22 mouse cellular contexts compared by ENCODE assay signal in genomic region chr2:20869212-20869965, GRCm38 (mm10).
DNase-seq lines count a peak whose midpoint lies in the region; ATAC-seq and TF ChIP-seq lines count a peak whose summit lies in the region.
"Had no signal": no experiment of that assay in that cellular context is flagged by ENCODE, and none has a peak within 500 bp of the region (broad histone marks: within the 10 kb centered on the region; RNA-seq: fewer than 3 reads in every experiment).

No protein-coding gene starts in this region.

- no peak overlapping the region for H3K9ac ChIP-seq in kidney, embryonic 15.5 days
- H3K9ac ChIP-seq: embryonic facial prominence, embryonic 13.5 days; forebrain, embryonic 12.5 days; hindbrain, embryonic 15.5 days had no signal

- no peak overlapping the region for H3K27ac ChIP-seq in kidney, embryonic 15.5 days
- H3K27ac ChIP-seq: embryonic facial prominence, embryonic 13.5 days; forebrain, embryonic 12.5 days; hindbrain, embryonic 15.5 days; macrophage had no signal

- H3K4me3 ChIP-seq in kidney, embryonic 15.5 days (replicated peaks) = no peak overlapping the region
- H3K4me3 ChIP-seq: embryonic facial prominence, embryonic 13.5 days; erythroblast, embryonic 14.5 days; forebrain, embryonic 12.5 days; hindbrain, embryonic 15.5 days had no signal

- peak; percentile 80 for DNase-seq in heart, adult 11 months
- no peak for DNase-seq in heart, postnatal 25 days (ENCODE audit: low spot score)
- no peak for DNase-seq in kidney, adult 9 months
- no peak for DNase-seq in Patski (ENCODE audit: low read depth, low spot score)
- DNase-seq in heart, postnatal 10 days = peak; percentile 23 to 39
- DNase-seq in yolk sac, embryonic 10.5 days (ENCODE audit: low spot score) = no peak
- DNase-seq: adrenal gland, postnatal 10 days; cerebellum, postnatal 36 days; embryo, embryonic 11 days; gastrocnemius, postnatal 36 days; kidney, postnatal 14 days; layer of hippocampus, postnatal 36 days; right cerebral cortex, postnatal 25 days; thymus, postnatal 14 days had no signal

- intact Hi-C loops in heart, postnatal 25 days (cut with DNase I) = no loop called here
- intact Hi-C loops in heart, postnatal 10 days (cut with DNase I) = no loop called here

- CTCF ChIA-PET in Patski (lab: Charles Lee) = interaction anchor here (1.6 kb wide), 1 partner anchor 18 kb away, joined by 3 read pairs; no protein-coding TSS in a partner anchor

- peaks cover 29% of the 10 kb centered on the region for H3K36me3 ChIP-seq in kidney, embryonic 15.5 days

- H3K27me3 ChIP-seq in kidney, embryonic 15.5 days = no peaks in the 10 kb centered on the region
- no peaks in the 10 kb centered on the region for H3K27me3 ChIP-seq in Patski
- H3K27me3 ChIP-seq: embryonic facial prominence, embryonic 13.5 days; forebrain, embryonic 12.5 days; hindbrain, embryonic 15.5 days had no signal

- H3K4me2 ChIP-seq in kidney, embryonic 15.5 days = no peak overlapping the region
- H3K4me2 ChIP-seq: embryonic facial prominence, embryonic 13.5 days; forebrain, embryonic 12.5 days; hindbrain, embryonic 15.5 days; midbrain, embryonic 11.5 days had no signal

- in situ Hi-C loops in Patski (cut with MboI; ENCODE audit: low pct_unique_long_range_greater_than_20kb) = no loop called here

- H3K4me1 ChIP-seq in kidney, embryonic 15.5 days = no peaks in the 10 kb centered on the region
- H3K4me1 ChIP-seq: embryonic facial prominence, embryonic 13.5 days; forebrain, embryonic 12.5 days; hindbrain, embryonic 15.5 days had no signal

- ATAC-seq in kidney, embryonic 15.5 days (replicated peaks; ENCODE audit: low FRiP score) = peak; percentile 67
- ATAC-seq in Patski = peak; percentile 60
- ATAC-seq: lung, postnatal 0 days had no signal

- POLR2A ChIA-PET in Patski (lab: Charles Lee) = interaction anchor here (1.0 kb wide), 1 partner anchor 18 kb away, joined by 3 read pairs; no protein-coding TSS in a partner anchor

- no peaks in the 10 kb centered on the region for H3K9me3 ChIP-seq in kidney, embryonic 15.5 days (replicated peaks)
- H3K9me3 ChIP-seq: embryonic facial prominence, embryonic 13.5 days; forebrain, embryonic 12.5 days; hindbrain, embryonic 15.5 days had no signal

- TF ChIP-seq CTCF in Patski (IDR thresholded peaks at IDR 0.05) = no peak

- 38% methylated on average over 2 of the region's 2 CpGs for WGBS in kidney, embryonic 15.5 days

Comparison
In these comparisons a context has a peak if more than half of its experiments do, and no peak if none do; other contexts are left out.
1. DNase-seq: peak in heart, adult 11 months (single experiment) and heart, postnatal 10 days (2 of 2); none in heart, postnatal 25 days (single experiment), kidney, adult 9 months (single experiment), Patski (single experiment) and yolk sac, embryonic 10.5 days (single experiment).